Mouse (Mus musculus) embryo, embryonic 11.5 days (tissue): ENCODE data around the gene Mfap1b.
A peak's percentile ranks its signal among the peaks of the same experiment; 100 is the strongest.
"Not testable (repeated sequence)": the region's sequence is repeated elsewhere in the genome, so short reads cannot be mapped to it uniquely, and the experiment has no call there.

Experiments used
- DNase-seq: peaks from one replicate; pipeline ENCODE4 v3.0.0-alpha.2; 2012; ENCODE audit warnings: low read depth, low spot score

The Mfap1b gene

GRCm38 (mm10) chr2:121472783-121473182, 1.1 kb downstream of the Mfap1b start:
- not testable (repeated sequence) for DNase-seq

GRCm38 (mm10) chr2:121468982-121469381, 4.9 kb downstream of the Mfap1b start:
- not testable (repeated sequence) for DNase-seq

GRCm38 (mm10) chr2:121460071-121460470, 13.8 kb downstream of the Mfap1b start:
- no peak for DNase-seq

- DNase-seq: peak; percentile 65
Observed at GRCm38 (mm10) chr2:121456692-121457642, 16.9 kb downstream of the Mfap1b start, which contains the start of gene Serinc4. Gene Serinc4, minus strand, starts transcription at chr2:121456781.

GRCm38 (mm10) chr2:121455534-121455933, 18.3 kb downstream of the Mfap1b start:
- DNase-seq: no peak

- DNase-seq: no peak
Observed at GRCm38 (mm10) chr2:121453917-121454316, 19.9 kb downstream of the Mfap1b start.

GRCm38 (mm10) chr2:121452990-121453389, 20.9 kb downstream of the Mfap1b start, which contains the start of gene Hypk:
Gene Hypk, plus strand, starts transcription at chr2:121453290.
- no peak for DNase-seq

GRCm38 (mm10) chr2:121452361-121452760, 21.5 kb downstream of the Mfap1b start:
- DNase-seq: no peak

- DNase-seq: no peak
Observed at GRCm38 (mm10) chr2:121450093-121450492, 23.8 kb downstream of the Mfap1b start.

- no peak for DNase-seq
Observed at GRCm38 (mm10) chr2:121449545-121450011, 24.3 kb downstream of the Mfap1b start.

GRCm38 (mm10) chr2:121448739-121449535, 24.9 kb downstream of the Mfap1b start, which contains the start of gene Serf2:
Gene Serf2, plus strand, starts transcription at chr2:121449195.
- peak; percentile 95 for DNase-seq

GRCm38 (mm10) chr2:121448136-121448535, 25.7 kb downstream of the Mfap1b start:
- no peak for DNase-seq

- no peak for DNase-seq
Observed at GRCm38 (mm10) chr2:121447006-121447405, 26.9 kb downstream of the Mfap1b start.

- no peak for DNase-seq
Observed at GRCm38 (mm10) chr2:121446506-121446905, 27.4 kb downstream of the Mfap1b start.

- DNase-seq: no peak
Observed at GRCm38 (mm10) chr2:121445117-121445516, 28.8 kb downstream of the Mfap1b start.

- DNase-seq: no peak
Observed at GRCm38 (mm10) chr2:121444178-121444577, 29.7 kb downstream of the Mfap1b start, which contains the start of gene Ell3. Gene Ell3, minus strand, starts transcription at chr2:121444278.

- DNase-seq: no peak
Observed at GRCm38 (mm10) chr2:121443068-121443349, 30.9 kb downstream of the Mfap1b start.

- peak; percentile 38 for DNase-seq
Observed at GRCm38 (mm10) chr2:121442259-121443067, 31.4 kb downstream of the Mfap1b start.

- DNase-seq: no peak
Observed at GRCm38 (mm10) chr2:121441800-121442199, 32.1 kb downstream of the Mfap1b start.

GRCm38 (mm10) chr2:121440834-121441605, 32.8 kb downstream of the Mfap1b start:
- no peak for DNase-seq
